Comparison of ENCODE assay signal across 32 mouse cellular contexts in the genomic region with DNA sequence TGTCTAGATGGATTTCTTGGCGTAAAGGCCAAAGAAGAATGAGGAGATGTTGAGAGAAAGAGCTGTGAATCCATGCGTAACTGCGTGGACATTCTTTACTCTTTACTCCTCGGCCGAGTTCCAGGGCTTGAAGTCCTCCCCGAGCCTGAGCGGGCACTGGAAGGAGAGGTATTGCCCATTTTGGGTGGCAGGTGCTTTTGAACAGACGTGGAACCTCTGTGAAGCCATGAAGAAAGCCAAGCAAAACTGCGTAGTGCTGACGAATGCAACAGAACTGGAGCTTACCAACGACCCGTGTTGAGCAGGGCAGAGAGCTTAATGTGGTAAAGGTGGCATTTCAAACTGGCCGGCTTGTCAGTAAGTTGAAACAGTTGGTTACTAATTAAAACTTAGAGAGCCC. TPM values are rescaled to one million over a fixed set of nuclear protein-coding genes. Genes with fewer than 3 reads are reported as not detected.
A peak's percentile ranks its signal among the peaks of the same experiment; 100 is the strongest.
DNase-seq lines count a peak whose midpoint lies in the region; ATAC-seq lines count a peak whose summit lies in the region.
"Had no signal": no experiment of that assay in that cellular context is flagged by ENCODE, and none has a peak within 500 bp of the region (broad histone marks: within the 10 kb centered on the region; RNA-seq: fewer than 3 reads in every experiment).

No protein-coding gene starts in this region.

- no peaks in the 10 kb centered on the region for H3K27me3 ChIP-seq in kidney, embryonic 15.5 days
- H3K27me3 ChIP-seq: hindbrain, embryonic 12.5 days had no signal

- no peak overlapping the region for H3K4me3 ChIP-seq in kidney, embryonic 15.5 days (replicated peaks)
- H3K4me3 ChIP-seq: gastrocnemius, adult 2 months; hindbrain, embryonic 12.5 days had no signal

- peaks cover 21% of the 10 kb centered on the region; the same call in 1 of the 2 replicates for H3K36me3 ChIP-seq in kidney, embryonic 15.5 days

- H3K4me1 ChIP-seq in kidney, embryonic 15.5 days = peaks cover 12% of the 10 kb centered on the region

- H3K4me2 ChIP-seq in kidney, embryonic 15.5 days = no peak overlapping the region
- H3K4me2 ChIP-seq: heart, embryonic 11.5 days; hindbrain, embryonic 12.5 days had no signal

- no peak overlapping the region for H3K27ac ChIP-seq in kidney, embryonic 15.5 days
- H3K27ac ChIP-seq: gastrocnemius, adult 2 months; hindbrain, embryonic 12.5 days had no signal

- no peak for ATAC-seq in kidney, embryonic 15.5 days (replicated peaks; ENCODE audit: low FRiP score)
- ATAC-seq in erythroid progenitor cell, adult 5-6 weeks (replicated peaks; ENCODE audit: low FRiP score, poor library complexity, severe bottlenecking) = no peak
- ATAC-seq: activated CD4-positive, CD25-positive, alpha-beta regulatory T cell, adult 4 months; forebrain, embryonic 14.5 days; forebrain, postnatal 0 days had no signal

- no peak overlapping the region for H3K9ac ChIP-seq in kidney, embryonic 15.5 days
- H3K9ac ChIP-seq: forebrain, postnatal 0 days; hindbrain, embryonic 12.5 days had no signal

- 86% methylated on average over 13 of the region's 13 CpGs for WGBS in kidney, embryonic 15.5 days

- DNase-seq in kidney, adult 11 months = peak; percentile 65
- peak; percentile 84 for DNase-seq in kidney, adult 9 months
- DNase-seq in kidney, postnatal 10 days = peak; percentile 49
- DNase-seq in kidney, postnatal 36 days = peak; percentile 65 to 76
- DNase-seq in adrenal gland, adult 18-20 months (ENCODE audit: low spot score in 2 of 2) = no peak
- no peak for DNase-seq in lung, adult 18-20 months
- DNase-seq: adrenal gland, postnatal 10 days; adrenal gland, postnatal 36 days; cerebellum, adult 18-20 months; cerebellum, adult 9-10 months; cerebellum, postnatal 14 days; forebrain, postnatal 0 days; gastrocnemius, adult 2 months; gastrocnemius, postnatal 14 days; heart, adult 11 months had no signal

- H3K9me3 ChIP-seq in kidney, embryonic 15.5 days (replicated peaks) = no peaks in the 10 kb centered on the region
- H3K9me3 ChIP-seq: hindbrain, embryonic 12.5 days had no signal

RNA-seq across cellular contexts. Expression of a gene that starts 3.1 kb away (rescaled TPM):
- polyA plus RNA-seq in kidney, embryonic 15.5 days (2015; fragmentation: Nextera tagmentation; extraction: Ambion mirVana) = 162 and 169 TPM in 2 replicates
- total RNA-seq in adrenal gland, adult 18-20 months (2021) = 10 to 100 TPM; 30.0 to 48.3 TPM
- total RNA-seq in erythroid progenitor cell, adult 5-6 weeks (2015; ENCODE audit: low replicate concordance) = 49.4 and 80.1 TPM in 2 replicates
- total RNA-seq in erythroid progenitor cell, adult 5-6 weeks (2017; ENCODE audit: low replicate concordance) = 50.7 and 54.8 TPM in 2 replicates
- polyA plus RNA-seq: activated CD4-positive, CD25-positive, alpha-beta regulatory T cell, adult 4 months had no signal

RNA-seq across cellular contexts. Expression of a gene that starts 21.7 kb away (rescaled TPM):
- polyA plus RNA-seq in kidney, embryonic 15.5 days (2015; fragmentation: Nextera tagmentation; extraction: Ambion mirVana) = 0.73 TPM in 1 of 2 replicates, not detected in the other
- not detected for total RNA-seq in adrenal gland, adult 18-20 months (2021)
- not detected in 2 replicates for total RNA-seq in erythroid progenitor cell, adult 5-6 weeks (2015; ENCODE audit: low replicate concordance)
- total RNA-seq in erythroid progenitor cell, adult 5-6 weeks (2017; ENCODE audit: low replicate concordance) = not detected in 2 replicates
- total RNA-seq: adrenal gland, postnatal 10 days; adrenal gland, postnatal 36 days; ES-E14; forebrain, postnatal 0 days; gastrocnemius, adult 2 months; gastrocnemius, postnatal 14 days; gastrocnemius, postnatal 4 days; heart, adult 8-10 months; heart, postnatal 25 days; hematopoietic stem cell, adult 5-6 weeks had no signal
- polyA plus RNA-seq: activated CD4-positive, CD25-positive, alpha-beta regulatory T cell, adult 4 months; embryonic facial prominence, embryonic 11.5 days; embryonic facial prominence, embryonic 14.5 days; forebrain, embryonic 11.5 days; forebrain, embryonic 14.5 days; forebrain, postnatal 0 days; frontal cortex, adult 2 months; heart, embryonic 11.5 days; heart, embryonic 14.5 days; heart, postnatal 0 days; hindbrain, embryonic 12.5 days had no signal

RNA-seq across cellular contexts. Expression of a gene that starts 32.9 kb away (rescaled TPM):
- polyA plus RNA-seq in kidney, embryonic 15.5 days (2015; fragmentation: Nextera tagmentation; extraction: Ambion mirVana) = 16.6 and 21.3 TPM in 2 replicates
- total RNA-seq in adrenal gland, adult 18-20 months (2021) = 100 to 1,000 TPM; 143 to 179 TPM
- not detected in 2 replicates for total RNA-seq in erythroid progenitor cell, adult 5-6 weeks (2015; ENCODE audit: low replicate concordance)
- not detected in 2 replicates for total RNA-seq in erythroid progenitor cell, adult 5-6 weeks (2017; ENCODE audit: low replicate concordance)

RNA-seq across cellular contexts. Expression of a gene that starts 44.9 kb away (rescaled TPM):
- polyA plus RNA-seq in kidney, embryonic 15.5 days (2015; fragmentation: Nextera tagmentation; extraction: Ambion mirVana) = 7.5 and 8.4 TPM in 2 replicates
- 1 to 10 TPM; 6.1 to 8.0 TPM for total RNA-seq in adrenal gland, adult 18-20 months (2021)
- not detected in 2 replicates for total RNA-seq in erythroid progenitor cell, adult 5-6 weeks (2015; ENCODE audit: low replicate concordance)
- total RNA-seq in erythroid progenitor cell, adult 5-6 weeks (2017; ENCODE audit: low replicate concordance) = not detected in 2 replicates
- total RNA-seq: hematopoietic stem cell, adult 5-6 weeks had no signal
- polyA plus RNA-seq: activated CD4-positive, CD25-positive, alpha-beta regulatory T cell, adult 4 months had no signal

Comparison
In these comparisons a context has a peak if more than half of its experiments do, and no peak if none do; other contexts are left out.
1. DNase-seq: peak in kidney, adult 11 months (single experiment), kidney, adult 9 months (single experiment), kidney, postnatal 10 days (single experiment) and kidney, postnatal 36 days (2 of 2); none in adrenal gland, adult 18-20 months (0 of 2) and lung, adult 18-20 months (0 of 2).
2. RNA of a gene that starts 32.9 kb away (total RNA-seq): 143 to 179 TPM in adrenal gland, adult 18-20 months; not detected in erythroid progenitor cell, adult 5-6 weeks; every median in the first group is over 100 times any median in the second.